Mouse (Mus musculus) bone marrow, adult 2 months (tissue): Measurements from ENCODE around the gene Akr1c18.

ENCODE experiments used
- CTCF ChIP-seq: fragments of 200-500 bp; IDR thresholded peaks from 2 replicates; pipeline ENCODE4 v1.5.1; 2011; ENCODE audit warnings: low read length, control low read depth; ENCODE audit not compliant: control insufficient read depth, insufficient read depth
- POLR2A ChIP-seq: fragments of 200-500 bp; IDR thresholded peaks from 2 replicates; pipeline ENCODE4 v1.6.1; 2011; ENCODE audit warnings: low read depth, mild to moderate bottlenecking, control low read depth, low read length, borderline replicate concordance; ENCODE audit not compliant: control insufficient read depth

GRCm38 (mm10) chr13:4172978-4173377 lies 22.5 kb upstream of the Akr1c18 start:
- no peak for TF ChIP-seq CTCF
- no peak for TF ChIP-seq POLR2A
